Mouse (Mus musculus) myocyte (in vitro differentiated cells): ENCODE measurements around the gene Mfrp.
"Not testable (repeated sequence)": the region's sequence is repeated elsewhere in the genome, so short reads cannot be mapped to it uniquely, and the experiment has no call there.

Experiments used
- CEBPB ChIP-seq: IDR thresholded peaks from 2 replicates; pipeline ENCODE4 v1.6.1; 2011; ENCODE audit warnings: mild to moderate bottlenecking, moderate library complexity; ENCODE audit not compliant: poor library complexity, insufficient read depth, severe bottlenecking
- E2F4 ChIP-seq: IDR thresholded peaks from one replicate; pipeline ENCODE4 v1.6.1; 2011; ENCODE audit warnings: mild to moderate bottlenecking, control low read depth, moderate library complexity; ENCODE audit not compliant: insufficient read depth
- MAX ChIP-seq: IDR thresholded peaks from one replicate; pipeline ENCODE4 v1.6.1; 2011; ENCODE audit warnings: low read depth, mild to moderate bottlenecking, control low read depth
- MYOD1 ChIP-seq, 3 experiments: IDR thresholded peaks; one replicate each; pipeline ENCODE4 v1.6.1; 2011; ENCODE audit warnings: control low read depth in 2 of 3, low read depth in 2 of 3, mild to moderate bottlenecking in 2 of 3, moderate library complexity in 1 of 3; ENCODE audit not compliant: insufficient read length in 2 of 3, control insufficient read depth in 1 of 3
- MYOG ChIP-seq, 3 experiments: IDR thresholded peaks; one replicate each; pipeline ENCODE4 v1.6.1; 2011; ENCODE audit warnings: control low read depth in 2 of 3, low read depth in 2 of 3, mild to moderate bottlenecking in 2 of 3; ENCODE audit not compliant: insufficient read length in 2 of 3, control insufficient read depth in 1 of 3, insufficient read depth in 1 of 3
- POLR2A ChIP-seq: IDR thresholded peaks from one replicate; pipeline ENCODE4 v1.6.1; 2011; ENCODE audit warnings: low read depth, mild to moderate bottlenecking, control low read depth, moderate library complexity; ENCODE audit not compliant: insufficient read length
- POLR2AphosphoS2 ChIP-seq: IDR thresholded peaks from one replicate; pipeline ENCODE4 v1.6.1; 2011; ENCODE audit warnings: low read depth, control low read depth; ENCODE audit not compliant: insufficient read length
- SRF ChIP-seq: IDR thresholded peaks from one replicate; pipeline ENCODE4 v1.6.1; 2011; ENCODE audit warnings: low read depth; ENCODE audit not compliant: control insufficient read depth, insufficient read length
- TCF12 ChIP-seq: IDR thresholded peaks from one replicate; pipeline ENCODE4 v1.6.1; 2011; ENCODE audit warnings: mild to moderate bottlenecking, control low read depth; ENCODE audit not compliant: poor library complexity, insufficient read depth, severe bottlenecking
- TCF3 ChIP-seq: IDR thresholded peaks from one replicate; pipeline ENCODE4 v1.6.1; 2011; ENCODE audit warnings: low read depth, control low read depth; ENCODE audit not compliant: insufficient read length
- USF1 ChIP-seq: IDR thresholded peaks from one replicate; pipeline ENCODE4 v1.6.1; 2011; ENCODE audit warnings: low read depth, mild to moderate bottlenecking, control low read depth, moderate library complexity

- TF ChIP-seq MYOD1 (IDR thresholded peaks at IDR 0.05; ENCODE audit: control insufficient read depth in 1 of 3, insufficient read length in 2 of 3, low read depth in 2 of 3); POLR2A; E2F4; SRF; TCF12; MAX; TCF3; USF1; POLR2AphosphoS2; MYOG (IDR thresholded peaks at IDR 0.05; ENCODE audit: control insufficient read depth in 1 of 3, insufficient read depth in 1 of 3, insufficient read length in 2 of 3, low read depth in 2 of 3); CEBPB: not testable (repeated sequence)
Observed at GRCm38 (mm10) chr9:44111909-44112308, 10.4 kb downstream of the Mfrp start.
